Mouse (Mus musculus) heart, adult 8-10 months (tissue): ENCODE measurements around the gene Ccdc15. TPM values are rescaled to one million over a fixed set of nuclear protein-coding genes. Genes with fewer than 3 reads are reported as not detected.
"Not testable (repeated sequence)": the region's sequence is repeated elsewhere in the genome, so short reads cannot be mapped to it uniquely, and the experiment has no call there.

Experiments
- DNase-seq: peaks from one replicate; pipeline ENCODE4 v3.0.0; 2022; ENCODE audit warnings: low spot score
- total RNA-seq, 4 experiments: library from RNA; stranded (reverse); gene quantifications; 2 replicates each; pipeline ENCODE4 v1.2.4; 2022

Ccdc15 gene
- total RNA-seq, 4 experiments from 2014 or later = 1.6 to 2.3 (median 1.9) TPM

- DNase-seq = no peak
Observed at GRCm38 (mm10) chr9:37351266-37351665, 3.0 kb upstream of the Ccdc15 start.

- DNase-seq = no peak
Observed at GRCm38 (mm10) chr9:37349050-37349449, 818 bp upstream of the Ccdc15 start.

GRCm38 (mm10) chr9:37347184-37347987, 846 bp downstream of the Ccdc15 start:
- DNase-seq = no peak

GRCm38 (mm10) chr9:37345406-37345805, 2.8 kb downstream of the Ccdc15 start:
- DNase-seq = no peak

DNA sequence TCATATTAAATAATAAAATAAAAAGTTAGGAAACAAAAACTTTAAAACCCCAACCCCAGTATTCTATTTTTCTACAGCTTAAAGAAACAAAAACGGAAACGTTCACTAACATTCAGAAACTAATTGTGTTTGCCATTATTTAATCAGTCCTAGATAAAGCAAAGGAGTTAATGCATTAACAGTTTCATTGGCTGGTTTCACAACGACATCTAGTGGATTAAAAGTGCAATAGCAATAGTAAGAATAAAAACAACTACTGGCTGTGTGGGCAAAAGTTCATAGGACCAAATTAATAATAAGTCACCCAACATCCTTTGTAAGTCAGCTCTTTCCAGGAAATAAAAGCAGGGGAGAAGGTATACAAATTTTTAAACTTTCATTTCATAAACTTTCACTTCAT, 18.8 kb downstream of the Ccdc15 start:
- DNase-seq = no peak

- DNase-seq = no peak
Observed at GRCm38 (mm10) chr9:37301720-37302119, 46.5 kb downstream of the Ccdc15 start.

- DNase-seq = not testable (repeated sequence)
Observed at GRCm38 (mm10) chr9:37300501-37300900, 47.7 kb downstream of the Ccdc15 start.

DNA sequence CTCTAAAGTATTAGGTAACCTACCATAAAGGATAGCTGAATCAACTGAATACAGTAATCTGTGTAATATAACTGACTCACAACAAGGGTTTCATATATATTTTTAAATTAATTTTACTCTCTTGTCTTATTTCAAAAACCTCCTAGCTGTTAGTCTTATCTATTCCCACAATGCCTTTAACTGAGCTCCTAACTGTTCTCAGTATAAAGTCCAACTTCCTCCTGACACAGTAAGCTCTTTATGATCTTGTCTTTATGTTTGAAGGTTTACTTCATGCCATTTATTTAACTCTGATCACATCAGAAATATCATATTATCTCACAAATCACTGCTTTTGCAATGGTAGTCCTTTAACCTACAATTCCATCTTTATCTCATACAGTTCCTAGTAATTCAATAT, 52.6 kb downstream of the Ccdc15 start:
- no peak for DNase-seq

DNA sequence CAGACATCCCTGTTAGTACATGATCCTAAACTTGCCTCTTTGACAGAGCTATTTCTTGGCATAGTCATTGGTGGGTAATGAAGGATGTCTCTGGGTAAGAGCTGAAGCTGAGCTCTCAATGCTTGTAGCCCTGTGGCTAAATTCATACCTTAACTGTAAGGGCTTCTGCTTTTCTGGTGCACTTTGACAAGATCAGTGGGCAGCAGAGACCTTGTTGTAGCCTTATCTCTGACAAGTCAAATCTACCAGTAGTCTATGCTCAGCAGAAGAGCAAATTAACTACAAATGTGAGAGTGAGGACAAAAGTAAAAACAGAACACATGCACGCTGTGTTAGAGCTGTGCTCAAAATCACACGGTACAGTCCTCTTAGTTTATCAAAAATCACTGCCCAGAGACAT, 81.6 kb downstream of the Ccdc15 start:
- DNase-seq = no peak

GRCm38 (mm10) chr9:37255889-37256225, 92.4 kb downstream of the Ccdc15 start:
- DNase-seq = peak; percentile 18

GRCm38 (mm10) chr9:37255149-37255888, 92.9 kb downstream of the Ccdc15 start, which contains the start of gene Slc37a2:
Gene Slc37a2, minus strand, starts transcription at chr9:37255738.
- peak; percentile 60 for DNase-seq

DNA sequence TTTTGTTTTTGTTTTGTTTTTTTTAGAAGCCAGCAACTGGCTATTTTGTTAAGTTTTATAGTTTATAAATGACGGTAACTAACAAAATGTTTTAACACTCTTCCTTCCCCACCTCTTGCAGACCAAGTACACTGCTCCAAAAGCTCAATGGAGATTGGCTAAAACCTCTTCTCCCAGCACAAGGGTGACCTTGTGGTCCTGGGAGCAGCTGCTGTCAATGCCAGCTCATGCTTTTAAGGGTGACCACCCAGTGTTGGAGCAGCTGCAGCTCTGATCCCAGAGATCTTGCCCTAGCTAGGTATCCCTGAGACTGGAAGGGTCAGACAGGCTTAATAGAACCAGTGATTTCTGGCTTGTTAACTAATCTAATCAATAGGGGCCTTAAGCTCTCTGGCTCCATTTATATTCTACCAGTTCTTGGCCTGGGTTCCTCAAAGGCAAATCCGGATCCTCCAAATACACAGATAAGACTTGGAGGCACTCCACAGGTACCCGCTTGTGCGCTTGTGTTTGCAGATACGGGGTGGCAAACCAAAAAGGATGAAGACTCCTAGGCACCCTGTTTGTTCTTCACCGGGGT, 93.6 kb downstream of the Ccdc15 start:
- DNase-seq = no peak

- DNase-seq = no peak
Observed at GRCm38 (mm10) chr9:37250631-37251030, 97.6 kb downstream of the Ccdc15 start.

- DNase-seq = no peak
Observed at GRCm38 (mm10) chr9:37249976-37250375, 98.3 kb downstream of the Ccdc15 start.

- no peak for DNase-seq
Observed at GRCm38 (mm10) chr9:37248381-37248906, 99.8 kb downstream of the Ccdc15 start.

GRCm38 (mm10) chr9:37247429-37247828, 100.8 kb downstream of the Ccdc15 start:
- DNase-seq = peak; percentile 56

GRCm38 (mm10) chr9:37245810-37246209, 102.4 kb downstream of the Ccdc15 start:
- DNase-seq = no peak

DNA sequence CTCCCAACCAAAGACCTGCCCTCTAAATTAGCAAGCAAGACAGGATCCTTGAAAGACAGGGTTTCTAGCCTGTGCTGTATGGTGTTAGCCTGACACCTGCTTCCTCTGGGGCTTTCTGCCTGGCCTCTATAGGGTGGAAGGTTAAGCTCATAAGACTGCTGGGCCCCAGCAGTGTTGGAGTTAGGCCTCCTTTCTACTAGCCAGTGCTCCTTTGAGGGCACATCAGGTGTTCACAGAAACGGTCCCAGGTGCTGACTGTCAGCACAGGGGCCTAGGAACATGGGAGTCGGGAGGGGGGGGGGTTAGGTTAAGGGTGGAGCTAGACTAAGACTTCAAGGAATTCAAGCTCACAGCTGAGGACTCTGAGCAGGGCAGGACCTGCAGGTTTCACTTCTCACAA, 102.8 kb downstream of the Ccdc15 start:
- no peak for DNase-seq

GRCm38 (mm10) chr9:37244600-37244999, 103.6 kb downstream of the Ccdc15 start:
- DNase-seq = no peak

DNA sequence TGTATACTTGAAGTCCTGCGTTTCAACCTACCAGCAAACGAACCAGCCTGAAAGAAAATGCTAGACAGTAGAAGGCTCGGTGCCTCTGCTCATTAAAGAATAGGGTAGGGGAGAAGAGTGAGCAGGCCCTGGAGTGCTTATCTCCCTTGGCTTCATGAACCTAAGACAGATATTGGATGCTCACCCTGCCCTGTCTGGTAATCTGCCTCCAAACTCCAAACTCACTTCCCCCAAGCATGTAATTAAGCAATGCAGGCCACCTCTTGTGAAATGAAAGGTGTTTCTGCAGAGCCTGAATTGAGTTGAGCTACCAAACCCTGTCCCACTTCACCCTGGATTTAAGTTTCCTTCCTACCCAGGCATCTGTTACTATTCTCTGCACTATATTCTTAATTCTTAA, 105.5 kb downstream of the Ccdc15 start:
- no peak for DNase-seq

DNA sequence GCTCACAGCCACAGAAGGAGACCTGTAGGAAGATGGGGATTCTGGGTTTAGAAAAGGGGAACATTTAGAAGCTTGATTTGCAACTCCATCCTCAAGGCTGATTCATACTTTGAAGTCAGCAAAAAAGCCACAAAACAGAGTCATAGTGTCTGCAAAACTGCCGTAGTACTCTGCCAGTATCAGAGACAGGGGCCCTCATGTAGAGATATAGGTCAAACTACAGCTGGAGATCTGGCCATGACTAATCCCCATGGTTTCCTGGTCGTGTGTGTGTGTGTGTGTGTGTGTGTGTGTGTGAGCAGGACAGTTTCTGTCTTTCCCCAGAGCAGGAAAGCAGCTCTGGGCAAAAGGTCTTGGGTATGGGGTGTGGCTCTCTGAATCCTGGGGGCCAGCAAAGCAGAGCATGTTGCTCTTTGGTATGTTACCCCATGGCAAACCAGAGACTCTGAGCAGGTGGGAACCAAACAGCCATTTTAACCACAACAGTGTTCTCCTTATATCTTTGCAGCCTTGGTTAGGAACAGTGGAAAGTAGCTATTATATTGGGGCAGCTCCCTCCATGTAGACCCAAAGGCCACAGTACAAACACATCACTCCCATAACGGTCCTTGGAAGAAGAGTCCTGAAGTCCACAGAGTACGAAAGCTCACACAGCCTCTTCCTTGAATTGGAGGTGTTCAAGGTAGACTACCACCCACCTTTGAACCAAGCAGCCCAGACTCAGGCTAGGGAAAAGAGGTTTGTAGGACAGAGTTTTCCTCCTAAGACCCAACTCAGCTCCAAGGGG, 112.1 kb downstream of the Ccdc15 start:
- DNase-seq = peak; percentile 24
